Mouse (Mus musculus) midbrain, embryonic 15.5 days (tissue): ENCODE results near the gene Abcc1. TPM values are rescaled to one million over a fixed set of nuclear protein-coding genes. Genes with fewer than 3 reads are reported as not detected.

Source experiments
- ATAC-seq: fragments of 200-750 bp; cut with Nextera tagmentation; replicated peaks from 2 replicates; pipeline ENCODE4 v1.8.0; 2017; ENCODE audit warnings: moderate TSS enrichment
- H3K27ac ChIP-seq: fragments of 300-500 bp; sonication (generic); 2 replicates; pipeline ENCODE4 v1.5.1; 2015; ENCODE audit warnings: mild to moderate bottlenecking, inconsistent platforms
- H3K27me3 ChIP-seq: fragments of 300-500 bp; sonication (generic); replicated peaks from 2 replicates; pipeline ENCODE4 v1.6.1; 2015; ENCODE audit warnings: inconsistent platforms
- H3K36me3 ChIP-seq: fragments of 300-500 bp; sonication (generic); replicated peaks from 2 replicates; pipeline ENCODE4 v1.6.1; 2015; ENCODE audit warnings: inconsistent platforms
- H3K4me1 ChIP-seq: fragments of 300-500 bp; sonication (generic); 2 replicates; pipeline ENCODE4 v1.6.1; 2015; ENCODE audit warnings: inconsistent platforms
- H3K4me2 ChIP-seq: fragments of 300-500 bp; sonication (generic); 2 replicates; pipeline ENCODE4 v1.6.1; 2015; ENCODE audit warnings: inconsistent platforms, mild to moderate bottlenecking, moderate library complexity
- H3K4me3 ChIP-seq: fragments of 300-500 bp; sonication (generic); 2 replicates; pipeline ENCODE4 v1.5.1; 2015; ENCODE audit warnings: mild to moderate bottlenecking, inconsistent platforms
- H3K9ac ChIP-seq: fragments of 300-500 bp; sonication (generic); 2 replicates; pipeline ENCODE4 v1.6.1; 2015; ENCODE audit warnings: mild to moderate bottlenecking, inconsistent platforms
- H3K9me3 ChIP-seq: fragments of 300-500 bp; sonication (generic); 2 replicates; pipeline ENCODE4 v1.6.1; 2016; ENCODE audit warnings: inconsistent platforms
- WGBS: fragments of 180-500 bp; shearing (Covaris S2); methylation state at CpG from one replicate; pipeline ENCODE4 v1.1.7; 2015; ENCODE audit warnings: mixed read lengths; 5-methylcytosine and 5-hydroxymethylcytosine counted together
- polyA plus RNA-seq: library from polyadenylated mRNA; unstranded; fragments of >200 nt; fragmentation: Nextera tagmentation; extraction: Ambion mirVana; gene quantifications from 2 replicates; pipeline ENCODE4 v1.2.1, GENCODE M21; 2015

Abcc1 gene
- polyA plus RNA-seq, 1 experiment from 2014 or later, result 10.6 TPM

- 87% methylated on average over 5 of the region's 5 CpGs for WGBS
- Histone ChIP-seq H3K4me2 (no peak overlapping the region), H3K4me1 (no peaks in the 10 kb centered on the region), H3K36me3 (0 out of 2 replicates have a peak, but pooled peaks cover 4% of the 10 kb centered on the region), H3K27me3 (no peaks in the 10 kb centered on the region), H3K9ac (no peak overlapping the region), H3K27ac (no peak overlapping the region), H3K4me3 (no peak overlapping the region), H3K9me3 (no peaks in the 10 kb centered on the region)
- ATAC-seq, result no peak
Observed at GRCm38 (mm10) chr16:14420496-14421132, 59.3 kb downstream of the Abcc1 start.

GRCm38 (mm10) chr16:14422081-14422480, 60.7 kb downstream of the Abcc1 start:
- no peak overlapping the region for H3K4me3 ChIP-seq
- ATAC-seq, result no peak
- no peaks in the 10 kb centered on the region for H3K27me3 ChIP-seq
- WGBS, result 99% methylated on average over 3 of the region's 3 CpGs
- H3K4me1 ChIP-seq, result no peaks in the 10 kb centered on the region
- H3K27ac ChIP-seq, result no peak overlapping the region
- H3K36me3 ChIP-seq, result 0 out of 2 replicates have a peak, but pooled peaks cover 4% of the 10 kb centered on the region
- H3K4me2 ChIP-seq, result no peak overlapping the region
- no peak overlapping the region for H3K9ac ChIP-seq
- no peaks in the 10 kb centered on the region for H3K9me3 ChIP-seq

GRCm38 (mm10) chr16:14429371-14429770, 68.0 kb downstream of the Abcc1 start:
- Histone ChIP-seq H3K9me3 (no peaks in the 10 kb centered on the region), H3K4me1 (no peaks in the 10 kb centered on the region), H3K27ac (no peak overlapping the region)

GRCm38 (mm10) chr16:14432996-14433395, 71.6 kb downstream of the Abcc1 start:
- ATAC-seq, result no peak
- H3K9ac ChIP-seq, result no peak overlapping the region
- H3K36me3 ChIP-seq, result no peaks in the 10 kb centered on the region
- H3K9me3 ChIP-seq, result no peaks in the 10 kb centered on the region
- no peak overlapping the region for H3K4me2 ChIP-seq
- H3K4me1 ChIP-seq, result no peaks in the 10 kb centered on the region
- no peak overlapping the region for H3K4me3 ChIP-seq
- no peaks in the 10 kb centered on the region for H3K27me3 ChIP-seq
- H3K27ac ChIP-seq, result no peak overlapping the region
- 92% methylated on average over 5 of the region's 5 CpGs for WGBS

More at GRCm38 (mm10) chr16:14429371-14429770, 68.0 kb downstream of the Abcc1 start:
- Histone ChIP-seq H3K9ac (no peak overlapping the region), H3K27me3 (no peaks in the 10 kb centered on the region), H3K4me2 (no peak overlapping the region), H3K4me3 (no peak overlapping the region), H3K36me3 (no peaks in the 10 kb centered on the region)
- no peak for ATAC-seq
- WGBS, result 91% methylated on average over 6 of the region's 6 CpGs

GRCm38 (mm10) chr16:14435526-14435925, 74.2 kb downstream of the Abcc1 start:
- ATAC-seq, result no peak
- Histone ChIP-seq H3K27ac (no peak overlapping the region), H3K27me3 (no peaks in the 10 kb centered on the region), H3K4me1 (no peaks in the 10 kb centered on the region), H3K36me3 (no peaks in the 10 kb centered on the region), H3K9me3 (no peaks in the 10 kb centered on the region), H3K4me3 (no peak overlapping the region), H3K9ac (no peak overlapping the region), H3K4me2 (no peak overlapping the region)
- 81% methylated on average over 1 of the region's 1 CpGs for WGBS

DNA sequence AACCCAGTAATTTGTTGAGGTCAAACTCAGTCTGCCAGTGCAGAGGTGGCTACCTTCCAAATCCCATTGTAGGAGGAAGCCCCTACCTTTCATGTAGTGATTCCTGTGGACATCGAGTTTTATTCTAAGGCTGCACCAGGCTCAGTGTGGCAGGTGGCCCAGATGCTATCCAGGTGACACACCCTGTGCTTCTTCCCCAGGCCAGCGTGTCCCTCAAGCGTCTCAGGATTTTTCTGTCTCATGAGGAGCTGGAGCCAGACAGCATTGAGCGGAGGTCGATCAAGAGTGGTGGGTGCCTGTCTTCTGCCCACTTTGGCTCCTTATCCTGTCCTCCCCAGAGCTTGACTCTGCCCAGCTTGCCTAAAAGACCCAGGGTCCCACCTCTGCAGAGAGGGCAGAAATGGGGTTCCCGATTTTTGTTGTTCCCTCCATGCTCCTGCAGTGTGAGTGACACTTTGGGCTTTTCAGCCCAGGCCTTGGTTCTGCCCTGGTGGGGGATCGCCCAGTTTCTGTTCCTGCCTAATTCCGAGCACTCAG, 76.2 kb downstream of the Abcc1 start:
- Histone ChIP-seq H3K4me2 (no peak overlapping the region), H3K27me3 (no peaks in the 10 kb centered on the region), H3K36me3 (no peaks in the 10 kb centered on the region), H3K4me1 (no peaks in the 10 kb centered on the region), H3K27ac (no peak overlapping the region), H3K4me3 (no peak overlapping the region), H3K9me3 (no peaks in the 10 kb centered on the region), H3K9ac (no peak overlapping the region)
- no peak for ATAC-seq
- 96% methylated on average over 8 of the region's 8 CpGs for WGBS

GRCm38 (mm10) chr16:14438561-14438960, 77.2 kb downstream of the Abcc1 start:
- Histone ChIP-seq H3K27ac (no peak overlapping the region), H3K4me1 (no peaks in the 10 kb centered on the region), H3K4me2 (no peak overlapping the region), H3K27me3 (no peaks in the 10 kb centered on the region), H3K9ac (no peak overlapping the region), H3K36me3 (no peaks in the 10 kb centered on the region), H3K9me3 (no peaks in the 10 kb centered on the region), H3K4me3 (no peak overlapping the region)
- 90% methylated on average over 7 of the region's 7 CpGs for WGBS
- ATAC-seq, result no peak

GRCm38 (mm10) chr16:14439081-14439480, 77.7 kb downstream of the Abcc1 start:
- H3K9ac ChIP-seq, result no peak overlapping the region
- H3K27ac ChIP-seq, result no peak overlapping the region
- H3K27me3 ChIP-seq, result no peaks in the 10 kb centered on the region
- H3K4me1 ChIP-seq, result no peaks in the 10 kb centered on the region
- no peak overlapping the region for H3K4me2 ChIP-seq
- H3K9me3 ChIP-seq, result no peaks in the 10 kb centered on the region
- no peak overlapping the region for H3K4me3 ChIP-seq
- WGBS, result 90% methylated on average over 6 of the region's 6 CpGs
- H3K36me3 ChIP-seq, result no peaks in the 10 kb centered on the region
- ATAC-seq, result no peak

DNA sequence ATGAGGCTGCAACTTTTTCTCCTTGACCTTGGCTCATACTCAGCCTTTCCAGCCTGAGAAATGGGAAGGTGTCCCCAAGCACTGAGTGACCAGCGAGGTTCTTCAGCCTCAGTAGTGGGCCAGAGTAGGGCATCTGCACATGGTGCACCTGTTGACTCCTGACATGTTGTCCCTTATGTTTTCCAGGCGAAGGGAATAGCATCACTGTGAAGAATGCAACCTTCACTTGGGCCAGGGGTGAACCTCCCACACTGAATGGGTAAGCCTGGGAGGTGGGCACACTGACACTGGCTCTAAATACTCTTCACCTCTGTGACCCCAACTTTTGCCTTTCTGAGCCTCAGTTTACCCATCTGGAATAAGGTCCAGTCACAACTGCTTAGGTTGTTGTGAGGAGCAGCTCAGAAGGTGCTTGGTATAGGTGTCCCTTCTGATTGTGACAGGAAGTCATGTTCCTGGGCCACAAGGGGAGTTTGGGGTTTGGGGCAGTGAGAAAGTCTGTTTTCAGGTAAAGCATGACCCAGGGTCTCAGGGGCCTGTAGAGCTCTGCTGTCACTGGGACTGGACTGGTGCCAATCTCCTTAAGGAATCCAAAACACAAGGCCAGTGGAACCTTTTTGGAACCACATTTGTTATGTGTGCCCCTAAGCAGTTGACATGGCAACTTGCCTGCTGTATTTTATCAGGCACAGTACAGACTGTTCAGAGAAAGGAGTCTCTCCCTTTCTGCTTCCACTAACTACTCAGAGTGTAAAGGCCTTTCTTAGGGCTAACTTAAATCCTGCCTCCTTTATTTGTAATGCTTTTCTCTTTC, 78.7 kb downstream of the Abcc1 start:
- no peaks in the 10 kb centered on the region for H3K9me3 ChIP-seq
- H3K4me3 ChIP-seq, result no peak overlapping the region
- H3K4me2 ChIP-seq, result no peak overlapping the region
- no peaks in the 10 kb centered on the region for H3K4me1 ChIP-seq
- no peaks in the 10 kb centered on the region for H3K27me3 ChIP-seq
- 88% methylated on average over 2 of the region's 2 CpGs for WGBS
- H3K27ac ChIP-seq, result no peak overlapping the region
- no peaks in the 10 kb centered on the region for H3K36me3 ChIP-seq
- no peak overlapping the region for H3K9ac ChIP-seq
- no peak for ATAC-seq

DNA sequence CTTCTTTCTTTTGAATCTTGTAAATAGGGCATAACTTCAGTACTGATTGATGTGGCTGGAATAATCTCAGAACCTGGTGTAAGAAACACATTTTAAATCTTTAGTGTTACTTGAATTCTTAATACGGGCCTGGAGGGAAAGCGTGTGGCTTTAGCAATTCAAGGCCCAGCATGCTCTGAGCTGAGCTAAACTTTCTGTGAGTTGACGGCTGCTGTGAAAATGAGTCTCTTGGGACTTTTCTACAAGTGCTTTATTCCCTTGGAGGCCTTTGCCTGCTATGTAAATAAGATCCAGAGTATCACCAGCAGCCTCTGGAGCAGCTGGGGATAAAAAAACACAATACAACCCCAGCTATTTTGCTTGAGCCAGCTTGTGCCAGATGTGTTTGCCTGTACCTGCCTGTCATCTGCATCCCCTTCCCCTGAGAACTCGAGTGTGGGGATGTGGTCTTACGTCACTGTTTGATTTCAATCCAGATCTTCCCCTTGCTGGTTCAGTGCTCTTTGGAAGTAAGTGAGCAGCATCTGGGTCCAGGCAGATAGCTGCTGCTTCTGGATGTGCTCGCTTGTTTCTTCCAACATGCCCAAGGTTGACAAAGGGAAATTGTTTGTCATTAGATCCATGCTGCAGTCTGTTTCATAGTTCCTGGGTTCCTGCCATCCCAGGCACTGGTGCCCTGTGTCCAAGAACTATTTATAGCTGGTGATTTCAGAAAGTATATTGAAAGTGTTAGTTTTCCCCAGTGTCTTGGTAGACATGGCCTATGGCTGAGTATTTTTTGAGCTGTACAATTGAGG, 82.9 kb downstream of the Abcc1 start:
- Histone ChIP-seq H3K4me2 (no peak overlapping the region), H3K27ac (no peak overlapping the region), H3K4me3 (no peak overlapping the region), H3K9me3 (no peaks in the 10 kb centered on the region), H3K9ac (no peak overlapping the region), H3K27me3 (no peaks in the 10 kb centered on the region), H3K4me1 (no peaks in the 10 kb centered on the region), H3K36me3 (0 out of 2 replicates have a peak, but pooled peaks cover 2% of the 10 kb centered on the region)
- WGBS, result 63% methylated on average over 6 of the region's 6 CpGs
- ATAC-seq, result no peak

- no peak overlapping the region for H3K27ac ChIP-seq
- no peaks in the 10 kb centered on the region for H3K27me3 ChIP-seq
- H3K9ac ChIP-seq, result no peak overlapping the region
- no peak overlapping the region for H3K4me2 ChIP-seq
- H3K4me1 ChIP-seq, result no peaks in the 10 kb centered on the region
- H3K36me3 ChIP-seq, result 0 out of 2 replicates have a peak, but pooled peaks cover 2% of the 10 kb centered on the region
- H3K9me3 ChIP-seq, result no peaks in the 10 kb centered on the region
- H3K4me3 ChIP-seq, result no peak overlapping the region
- 79% methylated on average over 6 of the region's 6 CpGs for WGBS
- no peak for ATAC-seq
Observed at GRCm38 (mm10) chr16:14445197-14445596, 83.8 kb downstream of the Abcc1 start.

GRCm38 (mm10) chr16:14447366-14447765, 86.0 kb downstream of the Abcc1 start:
- H3K4me3 ChIP-seq, result no peak overlapping the region
- 0 out of 2 replicates have a peak, but pooled peaks cover 2% of the 10 kb centered on the region for H3K36me3 ChIP-seq
- H3K9me3 ChIP-seq, result no peaks in the 10 kb centered on the region
- no peaks in the 10 kb centered on the region for H3K27me3 ChIP-seq
- 92% methylated on average over 4 of the region's 4 CpGs for WGBS
- H3K27ac ChIP-seq, result no peak overlapping the region
- no peak for ATAC-seq
- no peaks in the 10 kb centered on the region for H3K4me1 ChIP-seq
- no peak overlapping the region for H3K4me2 ChIP-seq
- H3K9ac ChIP-seq, result no peak overlapping the region
